Mouse (Mus musculus) spleen, postnatal 10 days (tissue): Measurements from ENCODE around the gene Map2k5.
A peak's percentile ranks its signal among the peaks of the same experiment; 100 is the strongest.

ENCODE experiments used
- DNase-seq, 2 experiments: peaks; one replicate each; pipeline ENCODE4 v3.0.0; 2021 to 2022; ENCODE audit warnings: low spot score in 2 of 2

Map2k5 gene

DNA sequence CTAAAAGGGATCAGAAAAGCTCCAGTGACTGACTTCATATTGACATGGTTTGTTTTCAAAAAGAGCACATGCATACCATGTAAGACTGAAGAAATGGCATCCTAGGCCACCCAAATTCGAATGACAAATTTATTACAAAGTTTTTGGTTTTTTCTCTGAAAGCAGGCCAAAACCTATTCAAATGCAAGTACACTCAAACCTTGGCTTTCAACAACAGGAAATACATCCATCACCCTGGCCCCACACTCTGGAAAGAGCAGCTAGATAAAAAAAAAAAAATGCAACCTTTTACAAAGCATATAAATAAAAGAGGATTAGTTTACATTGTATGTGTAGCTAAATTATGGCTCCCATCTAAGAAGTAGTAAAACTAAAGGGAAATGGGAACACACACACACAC is 114.5 kb downstream of the Map2k5 start:
- no peak for DNase-seq

DNA sequence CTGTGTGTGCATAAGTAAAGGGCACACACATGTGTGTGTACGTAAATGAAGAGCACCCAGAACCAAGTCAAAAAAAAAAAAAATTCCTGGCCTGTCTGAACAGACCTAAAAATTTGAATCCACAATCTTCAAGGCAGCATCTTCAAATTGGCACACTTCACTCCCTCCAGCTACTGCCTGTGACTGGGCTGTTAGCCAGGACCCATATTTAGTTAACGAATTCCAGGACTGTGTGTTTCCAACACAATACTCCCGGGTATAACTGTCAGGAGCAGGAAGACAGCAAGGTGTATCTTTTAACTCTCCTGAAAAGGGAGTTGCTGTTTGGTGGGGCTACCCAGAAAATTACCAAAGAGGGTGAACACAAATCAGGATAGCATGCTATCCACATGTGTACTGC is 118.9 kb downstream of the Map2k5 start:
- no peak for DNase-seq

- no peak for DNase-seq
These were observed 120.0 kb downstream of the Map2k5 start for GRCm38 (mm10) chr9:63257739-63258138.

- DNase-seq: no peak
These were observed 126.7 kb downstream of the Map2k5 start for GRCm38 (mm10) chr9:63250841-63251626.

DNA sequence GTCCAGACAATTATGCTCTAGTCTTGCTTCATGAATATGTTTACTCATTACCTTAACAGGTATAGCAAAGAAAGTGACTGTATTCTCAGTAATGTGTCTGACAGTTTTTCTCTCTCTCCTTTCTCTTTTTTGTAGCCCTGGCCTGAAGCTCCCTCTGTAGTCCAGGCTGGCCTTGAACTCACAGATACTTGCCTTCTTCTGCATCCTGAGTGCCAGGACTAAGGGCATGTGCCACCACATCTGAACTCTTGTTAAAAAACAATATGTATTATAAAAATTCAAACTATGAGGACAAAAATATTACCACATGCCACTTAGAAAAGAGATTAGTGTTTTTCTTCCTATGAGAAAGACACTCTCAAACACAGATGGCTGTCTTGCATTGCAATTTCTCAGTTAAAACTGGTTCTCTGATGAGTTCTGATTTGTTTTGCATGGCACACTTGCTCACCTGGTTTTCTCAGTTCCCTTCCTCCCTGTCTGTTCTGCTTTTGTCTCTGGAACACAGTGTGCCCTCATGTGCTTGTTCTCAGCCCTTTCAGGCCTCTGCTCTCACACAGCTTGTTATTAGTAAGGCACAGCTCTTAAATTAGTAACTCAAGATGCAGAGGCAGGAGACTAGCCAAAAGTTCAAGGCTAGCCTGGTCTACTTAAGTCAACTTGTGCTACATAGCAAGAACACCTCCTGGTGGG is 129.5 kb downstream of the Map2k5 start:
- DNase-seq: peak in 1 of 2 experiments; percentile 21

DNA sequence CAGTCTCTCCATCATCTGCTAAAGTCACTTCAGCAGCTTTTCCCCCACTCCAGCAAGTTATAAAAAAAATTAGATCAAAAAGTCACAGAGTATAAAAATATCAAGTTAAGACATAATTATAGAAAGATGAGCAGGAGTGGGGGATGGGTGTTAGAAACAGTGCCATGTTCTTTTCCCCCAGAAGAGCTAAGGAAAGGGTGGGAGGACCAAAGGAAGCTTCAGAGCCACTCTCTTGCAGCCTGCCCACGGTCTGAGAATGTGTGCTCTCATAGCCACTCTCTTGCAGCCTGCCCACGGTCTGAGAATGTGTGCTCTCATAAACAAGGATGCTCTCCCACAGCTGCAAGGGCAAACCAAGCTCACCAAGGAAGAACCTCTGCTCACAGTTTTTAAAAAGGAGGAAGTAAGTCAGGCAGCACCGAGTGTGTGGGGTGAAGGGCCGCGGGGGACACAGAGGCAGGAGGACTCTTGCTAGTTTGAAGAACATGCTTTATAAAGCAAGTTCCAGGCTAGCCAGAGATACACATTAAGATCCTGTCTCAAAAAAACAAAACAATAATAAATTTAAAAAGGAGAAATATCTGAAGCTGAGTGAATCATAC is 131.0 kb downstream of the Map2k5 start:
- DNase-seq: peak in 1 of 2 experiments; percentile 38

- DNase-seq: no peak
These were observed 135.7 kb downstream of the Map2k5 start for GRCm38 (mm10) chr9:63241961-63242360.

DNA sequence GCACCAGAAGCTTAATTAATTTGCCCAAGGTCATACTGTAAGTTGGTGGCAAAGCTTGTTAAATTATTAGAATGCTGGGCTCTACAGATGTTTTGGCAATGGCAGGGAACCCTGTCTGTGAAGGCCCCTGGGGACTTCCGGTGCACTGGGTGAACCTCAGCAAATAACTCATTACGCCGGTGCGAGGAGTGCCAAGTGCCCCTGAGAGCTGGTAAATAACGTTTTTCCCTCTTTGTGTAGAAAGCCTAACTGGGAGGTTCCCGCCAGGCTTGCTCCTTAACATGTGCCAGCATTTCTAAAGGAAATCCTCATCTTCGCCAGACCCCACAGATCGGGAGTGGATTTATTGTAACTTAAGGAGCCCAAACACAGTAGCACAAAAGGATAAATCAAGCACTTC is 136.5 kb downstream of the Map2k5 start:
- peak in 1 of 2 experiments; percentile 20 for DNase-seq

DNA sequence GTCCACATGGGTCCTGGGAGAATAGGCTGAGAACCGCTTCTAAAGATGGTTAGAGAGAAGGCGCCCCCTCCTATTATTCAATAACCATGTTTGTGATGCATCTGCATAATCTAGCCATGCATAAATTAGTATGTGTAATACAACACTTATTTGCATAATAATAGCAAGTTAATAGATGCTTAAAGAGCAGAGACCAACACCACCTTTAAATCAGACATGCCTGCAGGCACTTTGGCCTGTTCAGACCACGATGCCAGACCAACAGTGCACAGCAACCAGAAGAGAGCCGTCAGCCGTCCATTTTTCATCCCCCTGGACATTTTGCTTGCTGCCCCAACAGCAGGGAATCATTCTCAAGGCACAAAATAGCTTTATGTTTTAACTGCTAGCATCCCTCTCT is 143.3 kb downstream of the Map2k5 start:
- no peak for DNase-seq

DNA sequence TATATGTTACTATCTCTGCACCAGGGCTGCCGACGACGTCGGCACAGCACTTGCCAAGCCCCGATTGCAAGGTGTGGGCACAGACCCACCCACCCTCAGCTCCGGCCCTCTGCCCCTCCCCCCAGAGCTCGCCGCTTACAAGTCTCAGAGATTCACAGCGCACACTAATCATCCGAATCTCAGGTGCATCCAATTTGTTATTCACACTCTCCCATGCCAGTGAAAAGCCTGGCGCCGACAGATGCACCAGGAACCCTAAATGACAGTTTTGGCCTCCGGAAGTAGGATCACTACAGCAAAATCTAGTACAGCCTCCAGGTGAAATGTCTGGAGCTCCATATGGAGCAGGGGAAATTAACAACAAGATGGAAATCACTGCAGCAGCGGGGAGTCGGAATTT is 147.4 kb downstream of the Map2k5 start:
- DNase-seq: no peak

DNA sequence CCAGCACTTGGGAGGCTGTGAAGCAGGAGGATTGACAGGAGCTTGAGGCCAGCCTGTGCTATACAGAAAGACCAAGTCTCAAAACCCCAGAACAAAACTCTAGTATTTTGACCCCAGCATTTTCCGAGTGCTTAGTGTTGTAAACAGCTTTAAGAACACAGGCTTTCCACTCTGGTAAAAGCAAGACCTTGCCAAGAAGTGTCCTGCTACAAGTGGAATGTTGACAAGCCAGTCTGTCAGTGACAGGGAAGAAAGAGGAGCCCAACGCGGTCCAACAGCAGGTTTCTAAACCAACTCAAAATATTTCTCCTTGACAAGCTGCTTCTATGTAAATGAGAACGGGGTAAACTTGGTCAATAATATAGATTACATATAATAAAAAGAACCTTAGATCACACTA is 148.6 kb downstream of the Map2k5 start:
- no peak for DNase-seq

DNA sequence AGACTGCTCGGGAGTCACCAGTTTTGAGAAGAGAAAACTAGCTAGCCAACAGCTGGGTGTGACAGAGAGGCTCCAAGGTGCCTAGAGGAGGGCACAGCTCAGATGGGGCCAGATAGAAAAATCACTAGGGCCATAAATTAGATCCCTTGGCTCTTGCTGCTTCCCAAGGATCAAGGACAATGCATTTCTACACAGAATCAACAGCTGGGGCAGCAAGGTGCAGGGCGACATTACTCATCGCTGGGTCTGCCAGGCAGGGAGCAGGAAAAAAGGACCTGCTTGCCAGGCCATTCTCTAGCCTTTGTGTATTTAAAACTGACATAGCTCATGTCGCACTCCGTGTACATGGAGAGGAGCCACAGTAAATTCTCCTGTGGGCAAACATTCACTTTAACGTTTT is 155.5 kb downstream of the Map2k5 start:
- DNase-seq: no peak

GRCm38 (mm10) chr9:63219851-63220250 is 157.9 kb downstream of the Map2k5 start:
- DNase-seq: no peak

- DNase-seq: no peak
These were observed 162.7 kb downstream of the Map2k5 start for GRCm38 (mm10) chr9:63215031-63215430.

DNA sequence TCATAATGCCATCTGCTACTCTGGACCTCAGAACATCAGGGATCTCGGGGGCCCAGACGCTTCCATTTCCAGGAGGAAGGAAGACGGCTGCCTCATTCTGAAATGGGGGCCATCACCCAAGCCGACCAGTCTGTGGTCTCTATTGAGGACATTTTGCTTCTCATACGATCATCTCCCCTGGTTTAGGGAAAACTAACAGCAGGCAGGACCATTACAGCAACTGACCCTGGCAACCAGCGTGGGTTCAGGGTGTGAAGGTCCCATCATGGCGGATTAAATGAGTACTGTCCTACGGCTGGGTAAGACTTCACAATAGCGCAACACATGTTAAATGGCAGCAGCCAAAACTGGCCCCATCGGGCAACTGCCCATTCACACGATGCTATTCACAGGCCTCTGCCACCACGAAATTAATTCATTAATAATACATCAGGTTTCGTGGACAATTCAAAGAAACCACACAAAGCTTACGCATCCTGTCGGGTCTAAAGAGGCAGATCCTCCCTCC is 170.9 kb downstream of the Map2k5 start:
- no peak for DNase-seq

- DNase-seq: no peak
These were observed 174.2 kb downstream of the Map2k5 start for GRCm38 (mm10) chr9:63203461-63203860.

DNA sequence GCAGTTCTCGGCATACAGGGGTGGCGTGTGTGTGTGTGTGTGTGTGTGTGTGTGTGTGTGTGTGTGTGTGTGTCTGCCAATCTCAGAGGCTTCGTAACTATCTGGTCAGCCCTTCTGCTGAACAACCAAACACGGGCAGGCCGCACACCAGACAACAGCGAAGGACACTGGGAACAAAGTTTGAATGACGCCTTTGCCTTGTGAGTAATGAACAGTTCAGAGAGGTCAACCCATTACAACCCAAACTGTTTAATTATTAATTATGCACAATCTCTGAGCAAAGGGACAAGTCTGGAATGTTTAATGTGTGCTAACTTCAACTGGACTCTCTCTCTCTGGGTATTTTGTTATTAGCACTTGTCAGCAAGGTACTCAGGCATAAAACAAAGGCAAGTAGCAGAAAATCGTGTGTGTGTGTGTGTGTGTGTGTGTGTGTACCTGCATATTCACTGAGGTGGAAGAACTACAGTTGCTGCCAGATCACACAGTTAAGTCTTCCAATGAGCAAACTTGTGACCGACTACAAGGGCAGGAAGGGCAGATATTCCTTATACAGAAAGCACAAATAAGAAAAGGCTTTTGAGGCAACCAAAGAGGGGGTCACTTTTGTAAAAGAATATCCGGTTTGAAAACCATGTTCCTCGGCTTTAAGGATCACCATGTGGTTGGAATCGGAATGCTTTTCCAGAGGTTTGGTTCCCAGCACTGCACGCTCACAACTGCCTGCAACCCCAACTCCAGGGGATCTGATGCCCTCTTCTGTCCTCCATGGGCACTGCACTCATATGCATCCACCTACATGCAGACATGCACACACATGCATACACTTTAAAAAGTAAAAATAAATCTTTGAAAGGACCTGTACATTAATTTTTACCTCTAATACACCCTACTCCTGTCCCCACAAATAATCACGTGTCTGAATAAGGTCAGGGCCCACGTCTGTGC is 176.1 kb downstream of the Map2k5 start:
- no peak for DNase-seq

GRCm38 (mm10) chr9:63197252-63197651 is 180.4 kb downstream of the Map2k5 start:
- no peak for DNase-seq

- DNase-seq: no peak
These were observed 181.5 kb downstream of the Map2k5 start for GRCm38 (mm10) chr9:63196114-63196682.

DNA sequence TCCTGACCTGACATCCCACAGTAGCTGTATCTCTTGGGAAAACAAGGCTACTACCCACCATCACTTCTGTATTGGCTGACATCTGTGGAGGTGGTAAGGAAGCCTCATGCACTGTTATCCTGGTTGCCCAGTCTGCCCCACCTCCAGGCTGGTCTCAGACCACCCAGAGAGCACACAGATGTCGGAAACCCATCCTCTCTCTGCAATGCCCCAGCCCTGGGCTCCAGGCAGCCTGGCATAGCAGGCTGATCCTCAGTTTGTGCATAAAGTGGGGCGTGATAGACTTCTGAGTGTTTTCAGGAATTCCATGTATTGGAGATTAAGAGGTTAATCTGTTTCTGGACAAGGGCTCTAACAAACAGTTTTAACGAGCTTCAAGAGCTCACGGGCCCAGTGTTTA is 182.2 kb downstream of the Map2k5 start:
- no peak for DNase-seq

GRCm38 (mm10) chr9:63194791-63195190 is 182.9 kb downstream of the Map2k5 start:
- no peak for DNase-seq
